Mouse (Mus musculus) liver, embryonic 14 days (tissue): ENCODE measurements around the gene Arhgap4. TPM values are rescaled to one million over a fixed set of nuclear protein-coding genes. Genes with fewer than 3 reads are reported as not detected.

ENCODE experiments used
- polyA plus RNA-seq: library from polyadenylated mRNA; depleted of rRNA; stranded (reverse); fragments of >200 nt; gene quantifications from 2 replicates; pipeline ENCODE4 v1.2.3, GENCODE M21; 2012; rRNA removed

Gene Arhgap4
- polyA plus RNA-seq, result 6.2 and 7.8 TPM in 2 replicates

DNA sequence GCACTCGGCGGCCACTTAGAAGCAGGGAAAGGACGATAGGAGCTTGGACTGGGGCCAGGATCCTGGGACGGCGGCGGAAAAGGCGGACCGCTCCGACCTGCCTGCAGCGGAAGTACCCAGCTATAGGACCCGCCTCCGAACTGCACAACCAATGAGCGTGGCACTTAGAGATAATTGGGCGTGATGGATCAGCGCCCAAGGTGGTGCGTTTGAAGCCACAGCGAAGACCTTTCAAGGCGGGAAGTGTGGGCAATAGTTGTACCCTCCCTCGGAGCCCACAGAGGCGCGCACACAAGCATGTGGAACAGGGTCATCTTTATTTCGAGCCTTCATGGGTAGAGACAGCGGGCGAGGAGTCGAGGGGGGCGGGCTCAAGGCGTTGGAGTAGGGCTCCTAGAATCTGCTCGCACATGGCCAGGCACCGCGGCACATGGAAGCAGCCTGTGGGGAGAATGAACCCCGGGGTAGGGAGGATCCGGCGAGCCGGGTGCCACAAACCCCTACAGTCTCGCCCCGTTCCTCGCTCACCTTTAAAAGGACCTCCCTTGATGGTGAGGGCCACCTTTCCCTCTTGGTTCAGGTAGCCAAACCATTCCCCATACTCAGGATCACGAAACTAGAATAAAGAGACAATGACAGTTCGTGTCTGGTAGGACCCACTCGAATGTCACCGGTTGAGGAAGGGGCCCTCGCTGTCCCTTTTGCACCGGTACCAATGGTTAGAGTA, at the start of gene Arhgap4, which contains the start of gene Naa10:
TSS of gene Arhgap4 (minus strand) at position 48 of the 727 bp plus-strand sequence.
TSS of gene Naa10 (minus strand) at position 122 of the 727 bp plus-strand sequence.

DNA sequence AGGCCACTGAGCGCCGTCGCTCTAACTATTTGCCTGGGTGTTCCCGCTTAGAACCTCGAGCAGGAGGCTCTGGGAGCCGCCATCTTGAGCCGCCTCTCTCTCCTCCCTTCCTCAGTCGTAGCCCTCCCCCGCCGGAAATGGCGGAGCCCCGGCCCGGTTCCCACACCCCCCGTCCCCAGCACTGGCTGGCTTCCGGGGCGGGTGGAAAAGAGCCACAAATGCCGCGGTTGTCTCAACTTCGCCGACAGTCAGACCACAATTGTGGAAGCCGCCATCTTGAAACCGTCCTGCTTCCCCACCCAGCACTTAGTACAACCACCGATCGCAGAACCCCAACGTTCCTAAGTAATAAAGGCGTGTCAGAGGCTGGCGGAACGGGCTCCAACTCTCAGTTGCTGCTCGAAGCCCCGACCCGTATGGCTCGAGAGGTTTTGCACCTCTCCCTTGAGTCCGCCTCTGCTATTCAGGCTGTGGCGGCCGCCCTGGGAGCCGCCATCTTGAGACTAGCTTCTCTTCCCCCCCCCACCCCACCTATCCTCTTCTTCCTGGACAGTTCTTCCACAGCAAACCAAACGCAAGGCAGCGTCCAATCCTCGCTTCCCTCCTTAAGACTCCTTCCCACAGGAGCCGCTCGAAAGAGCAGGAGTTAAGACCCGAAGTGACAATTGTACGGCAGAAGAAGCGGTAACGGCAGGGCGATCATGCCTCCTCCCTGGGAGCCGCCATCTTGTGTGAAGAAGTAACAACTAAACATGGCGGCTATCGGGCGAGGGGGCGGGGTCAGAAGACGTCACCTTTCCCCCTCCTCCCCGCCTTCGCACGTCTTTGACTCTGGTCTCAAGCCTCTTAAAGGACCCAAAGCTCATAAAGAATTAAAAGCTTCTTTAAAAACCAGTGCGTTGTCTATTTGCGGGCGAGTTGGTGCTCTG, 44.8 kb upstream of the Arhgap4 start, which contains the start of gene Hcfc1:
TSS of gene Hcfc1 (minus strand) at position 110 of the 929 bp plus-strand sequence.

DNA sequence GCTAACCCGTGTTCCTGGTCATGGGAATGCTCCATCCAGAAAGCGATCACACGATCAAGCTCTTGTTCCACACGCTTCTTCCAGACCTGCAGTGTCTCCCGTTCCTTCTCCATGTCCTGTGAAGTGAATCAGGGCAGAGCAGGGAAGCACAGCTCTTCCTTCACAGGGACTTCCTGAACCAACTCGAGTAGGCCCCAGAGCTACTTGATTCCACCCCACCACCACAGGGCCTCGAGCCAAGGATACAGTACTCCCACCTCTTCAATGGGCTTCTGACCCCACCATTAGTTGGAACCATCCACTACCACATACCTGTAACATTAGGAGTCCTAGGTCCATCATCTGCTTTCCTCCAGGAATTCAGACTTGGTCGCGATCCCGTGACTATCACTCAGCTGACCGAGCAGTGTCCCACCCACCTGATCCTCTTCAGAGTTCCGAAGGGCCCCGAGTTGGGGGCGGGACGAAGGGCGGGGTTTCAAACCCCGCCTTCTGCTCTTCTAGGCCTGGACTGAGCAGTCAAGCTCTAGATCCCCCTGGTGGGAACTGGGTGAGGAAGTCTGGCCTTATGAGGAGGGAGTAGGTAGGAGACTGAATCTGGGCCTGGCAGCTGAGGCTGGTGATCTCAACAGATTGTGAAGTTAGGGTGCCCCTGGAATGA, 8.9 kb upstream of the Arhgap4 start, which contains the start of gene Renbp:
TSS of gene Renbp (minus strand) at position 449 of the 661 bp plus-strand sequence.

DNA sequence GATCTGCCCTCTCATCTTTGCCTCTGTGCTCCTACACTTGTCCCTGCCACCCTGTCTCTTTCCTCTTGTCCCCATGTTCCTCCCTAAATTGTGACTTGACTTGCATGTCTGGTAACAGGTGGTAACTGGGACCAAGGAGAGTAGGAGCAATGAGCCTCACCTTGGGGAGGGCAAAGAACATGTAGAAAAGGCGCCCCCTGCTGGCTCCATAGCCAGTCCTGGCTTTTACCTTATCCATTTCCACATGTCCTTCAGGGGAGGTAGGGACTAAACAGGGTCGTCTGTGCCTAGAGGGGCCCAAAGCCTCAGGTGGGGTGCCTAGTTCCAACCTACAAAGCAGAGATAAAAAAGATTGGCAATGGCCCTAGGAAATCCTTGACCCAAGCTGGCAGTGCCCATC, 26.0 kb downstream of the Arhgap4 start, which contains the start of gene L1cam:
TSS of gene L1cam (minus strand) at position 387 of the 400 bp plus-strand sequence.

DNA sequence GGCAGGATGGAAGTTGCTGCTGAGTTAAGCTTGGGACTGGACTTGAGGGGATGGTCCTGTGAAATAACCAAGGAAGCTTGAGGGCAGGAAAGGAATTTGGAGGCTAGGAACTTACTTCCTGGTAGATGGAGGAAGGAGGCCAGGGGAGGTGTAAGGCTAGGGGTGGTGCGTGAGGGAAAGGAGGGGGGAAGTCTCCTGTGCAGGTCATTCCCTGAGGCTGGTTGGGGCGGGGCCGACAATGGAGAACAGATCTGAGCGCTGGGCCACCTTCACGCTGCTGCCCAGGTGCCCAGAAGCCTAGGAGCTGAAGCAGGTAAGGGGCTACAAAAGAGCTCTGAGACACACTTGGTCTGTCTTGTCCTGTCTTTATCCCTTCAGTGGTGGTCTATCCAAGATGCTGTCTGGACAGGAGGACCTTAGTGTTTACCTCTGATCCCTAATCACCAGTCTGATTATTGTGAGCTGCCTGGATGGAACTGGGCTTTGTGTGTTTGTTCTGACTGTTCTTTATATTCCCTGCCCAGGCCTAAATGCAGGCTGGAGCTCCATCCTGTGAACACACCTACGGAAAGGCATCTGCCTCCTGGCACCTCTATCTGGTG, 30.0 kb downstream of the Arhgap4 start, which contains the start of gene Avpr2:
TSS of gene Avpr2 (plus strand) at position 552 of the 602 bp plus-strand sequence.

Other genes starting within 250 kb of the Arhgap4 start
- 1.4 and 1.6 TPM in 2 replicates for gene Slc6a8, start 248.7 kb downstream of the Arhgap4 start, polyA plus RNA-seq
- gene Bcap31, start 205.7 kb downstream of the Arhgap4 start, polyA plus RNA-seq, result 42.7 and 50.5 TPM in 2 replicates
- 4.8 and 6.1 TPM in 2 replicates for gene Abcd1, start 205.3 kb downstream of the Arhgap4 start, polyA plus RNA-seq
- gene Plxnb3, start 164.8 kb downstream of the Arhgap4 start, polyA plus RNA-seq, result 0.25 TPM in 2 replicates
- gene Srpk3, start 147.5 kb downstream of the Arhgap4 start, polyA plus RNA-seq, result 0.03 and 1.0 TPM in 2 replicates
- 132 and 146 TPM in 2 replicates for gene Idh3g, start 135.0 kb downstream of the Arhgap4 start, polyA plus RNA-seq
- gene Ssr4, start 134.8 kb downstream of the Arhgap4 start, polyA plus RNA-seq, result 128 and 145 TPM in 2 replicates
- 0.24 and 0.40 TPM in 2 replicates for gene Pdzd4, start 96.9 kb downstream of the Arhgap4 start, polyA plus RNA-seq
- not detected in 2 replicates for gene Avpr2, start 29.8 kb downstream of the Arhgap4 start, polyA plus RNA-seq
- 0.21 and 0.28 TPM in 2 replicates for gene L1cam, start 25.8 kb downstream of the Arhgap4 start, polyA plus RNA-seq
- gene Naa10, start 74 bp upstream of the Arhgap4 start, polyA plus RNA-seq, result 69.3 and 74.4 TPM in 2 replicates
- 10.4 and 11.1 TPM in 2 replicates for gene Renbp, start 9.0 kb upstream of the Arhgap4 start, polyA plus RNA-seq
- gene Hcfc1, start 44.5 kb upstream of the Arhgap4 start, polyA plus RNA-seq, result 25.5 and 32.4 TPM in 2 replicates
- 20.0 and 22.1 TPM in 2 replicates for gene Irak1, start 102.0 kb upstream of the Arhgap4 start, polyA plus RNA-seq
- gene Opn1mw, start 205.6 kb upstream of the Arhgap4 start, polyA plus RNA-seq, result not detected in 2 replicates
- gene Mecp2, start 213.5 kb upstream of the Arhgap4 start, polyA plus RNA-seq, result 3.7 and 4.0 TPM in 2 replicates
- not detected in 2 replicates for gene Tex28, start 246.0 kb upstream of the Arhgap4 start, polyA plus RNA-seq